Mouse (Mus musculus) liver, postnatal 0 days (tissue): Measurements from ENCODE around the gene AY358078. TPM values are rescaled to one million over a fixed set of nuclear protein-coding genes. Genes with fewer than 3 reads are reported as not detected.
A peak's percentile ranks its signal among the peaks of the same experiment; 100 is the strongest.
"Not testable (repeated sequence)": the region's sequence is repeated elsewhere in the genome, so short reads cannot be mapped to it uniquely, and the experiment has no call there.

Source experiments
- ATAC-seq: fragments of 200-750 bp; cut with Nextera tagmentation; 2 replicates; pipeline ENCODE4 v1.8.0; 2017; ENCODE audit warnings: mild to moderate bottlenecking, moderate library complexity
- DNase-seq: peaks from one replicate; pipeline ENCODE4 v3.0.0-alpha.2; 2016
- H3K27ac ChIP-seq: fragments of 300-500 bp; sonication (generic); 2 replicates; pipeline ENCODE4 v1.5.1; 2014; ENCODE audit warnings: antibody characterized with exemption, moderate library complexity, mild to moderate bottlenecking, low read depth
- H3K27me3 ChIP-seq: fragments of 300-500 bp; sonication (generic); 2 replicates; pipeline ENCODE4 v1.6.1; 2014; ENCODE audit warnings: low read length, control low read depth, mixed read lengths; ENCODE audit not compliant: insufficient read depth
- H3K36me3 ChIP-seq: fragments of 300-500 bp; sonication (generic); replicated peaks from 2 replicates; pipeline ENCODE4 v1.6.1; 2014; ENCODE audit warnings: mild to moderate bottlenecking, control low read depth, low read length, moderate library complexity, mixed read lengths; ENCODE audit not compliant: insufficient read depth
- H3K4me1 ChIP-seq: fragments of 300-500 bp; sonication (generic); 2 replicates; pipeline ENCODE4 v1.6.1; 2014; ENCODE audit warnings: antibody characterized with exemption, mild to moderate bottlenecking, control low read depth; ENCODE audit not compliant: insufficient read depth
- H3K4me2 ChIP-seq: fragments of 300-500 bp; sonication (generic); 2 replicates; pipeline ENCODE4 v1.6.1; 2014; ENCODE audit warnings: low read depth, mild to moderate bottlenecking, low read length, moderate library complexity, mixed read lengths
- H3K4me3 ChIP-seq: fragments of 300-500 bp; sonication (generic); 2 replicates; pipeline ENCODE4 v1.5.1; 2014; ENCODE audit warnings: low read depth, low read length
- H3K9ac ChIP-seq: fragments of 300-500 bp; sonication (generic); replicated peaks from 2 replicates; pipeline ENCODE4 v1.6.1; 2014; ENCODE audit warnings: mild to moderate bottlenecking, moderate library complexity
- H3K9me3 ChIP-seq: fragments of 300-500 bp; sonication (generic); 2 replicates; pipeline ENCODE4 v1.6.1; 2016; ENCODE audit warnings: mild to moderate bottlenecking, control low read depth, low read length, mixed read lengths
- CTCF ChIP-seq: sonication (generic); IDR thresholded peaks from 2 replicates; pipeline ENCODE4 v1.5.1; 2016; ENCODE audit warnings: antibody characterized with exemption, low read depth
- EP300 ChIP-seq: IDR thresholded peaks from 2 replicates; pipeline ENCODE4 v1.6.1; 2016; ENCODE audit warnings: antibody characterized with exemption, low read depth, mild to moderate bottlenecking
- WGBS: fragments of 180-500 bp; shearing (Covaris S2); extraction: QIAGEN DNeasy Blood & Tissue Kit; methylation state at CpG from one replicate; pipeline ENCODE4 v1.1.7; 2014; ENCODE audit not compliant: insufficient replicate concordance; 5-methylcytosine and 5-hydroxymethylcytosine counted together
- polyA plus RNA-seq: library from polyadenylated mRNA; unstranded; fragments of >200 nt; fragmentation: Nextera tagmentation; extraction: Ambion mirVana; gene quantifications from 2 replicates; pipeline ENCODE4 v1.2.1, GENCODE M21; 2015

AY358078 gene
- polyA plus RNA-seq, 1 experiment from 2014 or later: not detected

GRCm38 (mm10) chr14:51842250-51842649 lies 42.4 kb downstream of the AY358078 start:
- no peaks in the 10 kb centered on the region for H3K27me3 ChIP-seq
- ATAC-seq: no peak

GRCm38 (mm10) chr14:51842781-51843180 lies 42.9 kb downstream of the AY358078 start:
- DNase-seq: no peak
- no peak for ATAC-seq
- Histone ChIP-seq H3K27ac (no peak overlapping the region), H3K4me3 (no peak overlapping the region), H3K9me3 (no peaks in the 10 kb centered on the region), H3K4me2 (no peak overlapping the region), H3K9ac (no peak overlapping the region), H3K4me1 (no peaks in the 10 kb centered on the region), H3K27me3 (no peaks in the 10 kb centered on the region), H3K36me3 (no peaks in the 10 kb centered on the region)
- WGBS: 71% methylated on average over 2 of the region's 2 CpGs
- TF ChIP-seq EP300 (no peak), CTCF (no peak)

More at GRCm38 (mm10) chr14:51842250-51842649, 42.4 kb downstream of the AY358078 start:
- 53% methylated on average over 1 of the region's 1 CpGs for WGBS
- Histone ChIP-seq H3K36me3 (no peaks in the 10 kb centered on the region), H3K4me2 (no peak overlapping the region), H3K4me3 (no peak overlapping the region), H3K9me3 (no peaks in the 10 kb centered on the region), H3K4me1 (no peaks in the 10 kb centered on the region), H3K27ac (no peak overlapping the region), H3K9ac (no peak overlapping the region)
- no peak for DNase-seq
- TF ChIP-seq CTCF (no peak), EP300 (no peak)

GRCm38 (mm10) chr14:51843882-51844281 lies 44.0 kb downstream of the AY358078 start:
- no peak overlapping the region for H3K9ac ChIP-seq
- ATAC-seq (no peak), DNase-seq (no peak)
- H3K9me3 ChIP-seq: no peaks in the 10 kb centered on the region
- H3K36me3 ChIP-seq: no peaks in the 10 kb centered on the region
- TF ChIP-seq CTCF (no peak), EP300 (no peak)
- no peak overlapping the region for H3K27ac ChIP-seq
- H3K4me1 ChIP-seq: no peaks in the 10 kb centered on the region
- H3K4me2 ChIP-seq: no peak overlapping the region
- no peak overlapping the region for H3K4me3 ChIP-seq
- H3K27me3 ChIP-seq: no peaks in the 10 kb centered on the region

GRCm38 (mm10) chr14:51846566-51846965 lies 46.7 kb downstream of the AY358078 start:
- H3K4me2 ChIP-seq: no peak overlapping the region
- H3K9ac ChIP-seq: no peak overlapping the region
- no peaks in the 10 kb centered on the region for H3K36me3 ChIP-seq
- WGBS: 68% methylated on average over 3 of the region's 3 CpGs
- no peaks in the 10 kb centered on the region for H3K27me3 ChIP-seq
- DNase-seq: no peak
- H3K27ac ChIP-seq: no peak overlapping the region
- H3K9me3 ChIP-seq: no peaks in the 10 kb centered on the region
- no peaks in the 10 kb centered on the region for H3K4me1 ChIP-seq
- no peak for TF ChIP-seq CTCF
- TF ChIP-seq EP300: no peak
- no peak overlapping the region for H3K4me3 ChIP-seq
- no peak for ATAC-seq

- not testable (repeated sequence) for H3K9ac ChIP-seq, H3K4me3 ChIP-seq, H3K4me2 ChIP-seq, H3K4me1 ChIP-seq, H3K27me3 ChIP-seq, H3K9me3 ChIP-seq, ATAC-seq, DNase-seq, H3K36me3 ChIP-seq, H3K27ac ChIP-seq
- WGBS: 49% methylated on average over 3 of the region's 3 CpGs
- peak; percentile 34 for TF ChIP-seq CTCF
Observed at GRCm38 (mm10) chr14:51851006-51851405, 51.2 kb downstream of the AY358078 start.

GRCm38 (mm10) chr14:51853399-51853798 lies 53.6 kb downstream of the AY358078 start, which contains the start of gene Ear6:
TSS of gene Ear6 (plus strand) at chr14:51853699.
- Histone ChIP-seq H3K4me2 (no peak within 1 kb of the TSS), H3K27ac (no peak within 1 kb of the TSS), H3K9me3 (no peaks in the 10 kb centered on the region), H3K36me3 (no peaks in the 10 kb centered on the region), H3K9ac (no peak within 1 kb of the TSS), H3K4me1 (no peaks in the 10 kb centered on the region), H3K27me3 (no peaks in the 10 kb centered on the region), H3K4me3 (no peak within 1 kb of the TSS)
- no peak for DNase-seq
- no peak for TF ChIP-seq CTCF
- TF ChIP-seq EP300: no peak
- ATAC-seq: no peak

- H3K9me3 ChIP-seq, H3K4me1 ChIP-seq, H3K9ac ChIP-seq, ATAC-seq, H3K27ac ChIP-seq, DNase-seq, H3K36me3 ChIP-seq, H3K4me3 ChIP-seq, H3K27me3 ChIP-seq, H3K4me2 ChIP-seq: not testable (repeated sequence)
- 60% methylated on average over 7 of the region's 7 CpGs for WGBS
Observed at GRCm38 (mm10) chr14:51855280-51855679, 55.4 kb downstream of the AY358078 start.
